Mouse (Mus musculus): ENCODE results near the gene Nhs. TPM values are rescaled to one million over a fixed set of nuclear protein-coding genes. Genes with fewer than 3 reads are reported as not detected.

Nhs gene
- polyA plus RNA-seq, 1 experiment from 2014 or later: 4.6 TPM

DNA sequence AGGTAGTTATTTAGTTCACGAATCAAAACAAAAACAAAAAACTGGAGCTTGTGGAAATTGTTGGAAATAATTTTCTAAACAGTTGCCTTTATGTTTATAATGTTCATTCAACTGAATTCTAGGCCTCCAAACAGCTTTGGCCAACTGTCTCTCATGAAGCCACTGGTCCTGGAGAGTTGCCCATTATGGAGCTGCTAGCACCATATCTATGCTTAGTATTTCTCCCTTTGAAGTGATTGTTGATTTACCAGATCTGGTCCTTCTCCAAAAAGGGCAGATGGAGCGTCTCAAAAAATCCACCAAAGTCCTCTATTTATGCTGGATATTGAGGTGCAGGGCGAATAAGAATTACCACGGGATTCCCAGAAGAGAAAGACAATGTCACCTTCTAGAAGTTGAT is 147.0 kb downstream of the Nhs start:
- H3K4me3 ChIP-seq (replicated peaks): no peak overlapping the region
- no peak overlapping the region for H3K4me2 ChIP-seq
- H3K9ac ChIP-seq (replicated peaks): no peak overlapping the region
- WGBS: 90% methylated on average over 4 of the region's 4 CpGs
- H3K9me3 ChIP-seq (replicated peaks): no peaks in the 10 kb centered on the region
- no peak for ATAC-seq (ENCODE audit: low FRiP score)
- peaks cover 44% of the 10 kb centered on the region for H3K27me3 ChIP-seq (replicated peaks)
- 0 out of 2 replicates have a peak, but pooled peaks cover 6% of the 10 kb centered on the region for H3K4me1 ChIP-seq
- no peak overlapping the region for H3K27ac ChIP-seq (replicated peaks)
- H3K36me3 ChIP-seq: no peaks in the 10 kb centered on the region

DNA sequence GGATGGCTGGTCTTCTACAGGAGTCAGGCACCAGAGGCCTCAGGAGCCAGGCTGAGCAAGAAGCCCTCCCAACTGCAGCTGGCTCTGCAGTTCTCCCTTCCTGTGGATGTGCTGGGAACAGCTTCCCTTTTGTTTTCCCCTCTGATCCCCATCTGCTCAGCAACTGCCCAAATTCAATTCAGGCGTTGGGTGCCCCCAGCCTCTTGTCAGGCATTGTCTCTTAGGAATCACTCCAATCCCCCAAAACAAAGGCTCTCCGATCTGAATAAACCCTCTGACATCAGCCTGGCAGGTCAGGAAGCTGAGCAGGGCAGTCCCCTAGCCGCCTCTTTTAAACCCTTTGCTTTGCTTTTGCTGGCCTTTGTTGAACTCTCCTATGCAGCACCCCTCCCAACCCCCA is 149.7 kb downstream of the Nhs start:
- H3K27ac ChIP-seq (replicated peaks): no peak overlapping the region
- no peak overlapping the region for H3K9ac ChIP-seq (replicated peaks)
- H3K4me2 ChIP-seq: no peak overlapping the region
- whole genome bisulfite sequencing: 39% methylated on average over 3 of the region's 3 CpGs
- no peaks in the 10 kb centered on the region for H3K36me3 ChIP-seq
- peaks cover 37% of the 10 kb centered on the region; the same call in 1 of the 2 replicates for H3K27me3 ChIP-seq (replicated peaks)
- H3K4me1 ChIP-seq: no peaks in the 10 kb centered on the region
- H3K9me3 ChIP-seq (replicated peaks): no peaks in the 10 kb centered on the region
- no peak for ATAC-seq (ENCODE audit: low FRiP score)
- H3K4me3 ChIP-seq (replicated peaks): no peak overlapping the region

DNA sequence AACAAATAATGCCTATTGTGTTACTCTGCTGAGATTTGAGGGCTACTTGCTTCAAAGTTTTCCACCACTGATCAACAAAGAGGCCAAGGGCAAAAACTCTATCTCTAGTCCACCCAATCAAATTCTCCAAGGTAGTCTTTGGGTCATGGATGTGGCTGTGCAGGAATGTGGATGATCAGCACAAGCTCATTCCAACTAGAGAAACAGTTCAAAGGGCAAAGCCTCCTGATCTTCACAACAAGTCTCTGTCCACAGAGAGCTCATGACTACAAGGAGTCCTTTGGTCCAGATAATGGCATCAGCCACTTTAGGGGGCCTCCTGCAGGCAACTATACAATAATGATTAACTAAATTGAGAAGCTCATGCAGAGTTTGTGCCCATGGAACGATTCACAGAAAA is 155.7 kb downstream of the Nhs start:
- 26% methylated on average over 1 of the region's 1 CpGs for WGBS
- no peaks in the 10 kb centered on the region for H3K4me1 ChIP-seq
- H3K4me3 ChIP-seq (replicated peaks): no peak overlapping the region
- H3K9ac ChIP-seq (replicated peaks): no peak overlapping the region
- H3K27me3 ChIP-seq (replicated peaks): peaks cover 26% of the 10 kb centered on the region; the same call in 1 of the 2 replicates
- H3K36me3 ChIP-seq: no peaks in the 10 kb centered on the region
- H3K4me2 ChIP-seq: no peak overlapping the region
- H3K27ac ChIP-seq (replicated peaks): no peak overlapping the region
- ATAC-seq (ENCODE audit: low FRiP score): no peak
- no peaks in the 10 kb centered on the region for H3K9me3 ChIP-seq (replicated peaks)

DNA sequence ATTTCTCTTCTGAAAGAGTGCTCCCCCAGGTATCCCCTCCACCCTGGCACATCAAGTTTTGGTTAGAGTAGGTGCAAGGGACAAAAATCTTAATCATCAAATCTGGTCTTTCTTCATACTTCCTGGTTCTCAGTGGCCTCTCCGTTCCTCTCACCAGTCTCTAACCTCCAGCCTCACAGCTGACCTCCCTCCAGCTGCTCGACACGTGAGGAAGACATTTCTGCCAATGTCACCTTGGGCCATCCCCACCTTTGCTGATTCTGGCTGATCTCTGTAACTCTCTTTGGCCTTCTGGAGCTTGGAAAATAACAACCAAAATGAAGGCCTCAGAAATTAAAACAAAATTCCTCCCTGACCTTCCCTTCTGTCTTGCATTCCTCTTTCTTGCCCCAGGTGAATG is 160.7 kb downstream of the Nhs start:
- Histone ChIP-seq H3K36me3 (no peaks in the 10 kb centered on the region), H3K4me1 (peaks cover 4% of the 10 kb centered on the region; the same call in 1 of the 2 replicates), H3K27me3 (replicated peaks) (peaks cover 16% of the 10 kb centered on the region; the same call in 1 of the 2 replicates), H3K9ac (replicated peaks) (no peak overlapping the region), H3K4me2 (no peak overlapping the region), H3K27ac (replicated peaks) (no peak overlapping the region), H3K9me3 (replicated peaks) (no peaks in the 10 kb centered on the region), H3K4me3 (replicated peaks) (no peak overlapping the region)
- WGBS: 84% methylated on average over 3 of the region's 3 CpGs
- no peak for ATAC-seq (ENCODE audit: low FRiP score)

DNA sequence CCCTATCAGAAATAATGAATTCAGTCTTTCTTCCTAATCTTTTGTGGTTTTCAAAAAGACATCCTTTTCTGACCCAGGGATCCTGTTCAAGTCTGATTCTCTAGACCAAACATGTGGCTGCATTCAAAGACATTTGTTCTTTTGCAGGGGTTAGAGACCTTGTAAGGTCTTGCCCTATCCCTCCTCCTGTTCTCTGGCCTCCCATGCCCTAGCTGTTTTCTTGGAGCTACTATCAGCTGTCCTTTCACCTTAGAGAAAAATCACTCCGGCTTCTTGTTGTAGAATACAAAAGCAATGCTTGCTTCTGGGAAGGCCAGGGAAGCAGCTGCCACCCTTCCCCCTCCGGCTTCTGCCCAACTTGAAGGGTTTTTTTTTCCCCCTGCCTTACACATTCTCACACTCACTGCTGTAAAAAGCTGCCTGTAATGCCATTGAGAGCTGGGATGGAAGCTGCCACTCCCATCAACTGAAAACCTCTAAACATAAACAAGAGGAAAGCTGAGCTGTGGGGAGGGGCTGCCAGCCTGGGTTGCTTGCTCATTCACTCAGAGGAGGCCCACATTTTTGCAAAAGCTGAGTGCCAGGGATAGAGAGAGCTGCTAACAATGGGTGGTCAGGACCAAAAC is 162.2 kb downstream of the Nhs start:
- no peak overlapping the region for H3K4me3 ChIP-seq (replicated peaks)
- WGBS: 25% methylated on average over 2 of the region's 2 CpGs
- no peak overlapping the region for H3K27ac ChIP-seq (replicated peaks)
- H3K4me1 ChIP-seq: peaks cover 4% of the 10 kb centered on the region; the same call in 1 of the 2 replicates
- H3K36me3 ChIP-seq: no peaks in the 10 kb centered on the region
- ATAC-seq (ENCODE audit: low FRiP score): no peak
- no peak overlapping the region for H3K9ac ChIP-seq (replicated peaks)
- H3K27me3 ChIP-seq (replicated peaks): peaks cover 17% of the 10 kb centered on the region; the same call in 1 of the 2 replicates
- H3K4me2 ChIP-seq: no peak overlapping the region
- no peaks in the 10 kb centered on the region for H3K9me3 ChIP-seq (replicated peaks)

- Histone ChIP-seq H3K4me3 (replicated peaks) (no peak overlapping the region), H3K9me3 (replicated peaks) (no peaks in the 10 kb centered on the region), H3K9ac (replicated peaks) (no peak overlapping the region), H3K36me3 (no peaks in the 10 kb centered on the region), H3K27me3 (replicated peaks) (peaks cover 21% of the 10 kb centered on the region; the same call in 1 of the 2 replicates), H3K4me2 (no peak overlapping the region), H3K4me1 (no peaks in the 10 kb centered on the region), H3K27ac (replicated peaks) (no peak overlapping the region)
- 96% methylated on average over 1 of the region's 1 CpGs for WGBS
- ATAC-seq (ENCODE audit: low FRiP score): no peak
These were observed 169.4 kb downstream of the Nhs start for GRCm38 (mm10) chrX:161990171-161990570.

GRCm38 (mm10) chrX:161984961-161985360 is 174.6 kb downstream of the Nhs start:
- Histone ChIP-seq H3K9ac (replicated peaks) (no peak overlapping the region), H3K4me1 (no peaks in the 10 kb centered on the region), H3K4me2 (no peak overlapping the region), H3K27me3 (replicated peaks) (peaks cover 26% of the 10 kb centered on the region), H3K27ac (replicated peaks) (no peak overlapping the region), H3K9me3 (replicated peaks) (no peaks in the 10 kb centered on the region), H3K4me3 (replicated peaks) (no peak overlapping the region), H3K36me3 (no peaks in the 10 kb centered on the region)
- no peak for ATAC-seq (ENCODE audit: low FRiP score)
- 67% methylated on average over 6 of the region's 6 CpGs for WGBS

GRCm38 (mm10) chrX:161981399-161981798 is 178.1 kb downstream of the Nhs start:
- no peak overlapping the region for H3K4me2 ChIP-seq
- peaks cover 37% of the 10 kb centered on the region; the same call in 1 of the 2 replicates for H3K27me3 ChIP-seq (replicated peaks)
- 71% methylated on average over 6 of the region's 6 CpGs for WGBS
- no peaks in the 10 kb centered on the region for H3K9me3 ChIP-seq (replicated peaks)
- no peaks in the 10 kb centered on the region for H3K4me1 ChIP-seq
- no peak overlapping the region for H3K9ac ChIP-seq (replicated peaks)
- no peak for ATAC-seq (ENCODE audit: low FRiP score)
- no peak overlapping the region for H3K27ac ChIP-seq (replicated peaks)
- no peaks in the 10 kb centered on the region for H3K36me3 ChIP-seq
- H3K4me3 ChIP-seq (replicated peaks): no peak overlapping the region

GRCm38 (mm10) chrX:161979946-161980345 is 179.6 kb downstream of the Nhs start:
- peaks cover 34% of the 10 kb centered on the region; the same call in 1 of the 2 replicates for H3K27me3 ChIP-seq (replicated peaks)

DNA sequence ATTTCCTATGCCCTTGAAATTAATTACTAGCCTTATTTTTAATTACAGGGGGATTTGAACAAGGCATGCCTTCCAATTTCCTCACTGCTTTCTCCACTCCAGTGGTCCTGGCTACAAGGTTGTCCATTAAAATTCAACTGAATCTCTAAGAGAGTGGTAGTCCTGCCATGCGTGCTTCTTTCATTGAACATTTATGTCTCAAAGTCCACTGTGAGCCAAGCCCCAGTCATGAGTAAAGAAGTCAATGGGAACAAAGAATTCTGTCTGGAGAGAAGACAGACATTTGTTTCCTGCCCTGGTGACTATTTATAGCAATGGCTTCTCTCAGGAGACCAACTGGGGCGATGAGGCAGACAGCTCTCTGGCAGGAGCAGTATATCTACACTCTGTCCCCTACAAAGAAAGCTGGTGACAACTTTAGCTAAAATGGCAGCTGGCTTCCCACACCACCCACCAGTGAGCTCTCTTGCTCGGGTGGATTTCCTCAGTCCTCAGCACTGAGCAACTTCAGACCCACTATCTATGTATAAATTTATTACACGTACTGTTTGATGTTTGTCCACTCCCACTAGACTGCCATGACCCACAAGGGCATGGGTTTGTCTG is 182.2 kb downstream of the Nhs start:
- Histone ChIP-seq H3K4me2 (no peak overlapping the region), H3K27ac (replicated peaks) (no peak overlapping the region), H3K4me3 (replicated peaks) (no peak overlapping the region), H3K9me3 (replicated peaks) (no peaks in the 10 kb centered on the region), H3K36me3 (no peaks in the 10 kb centered on the region), H3K27me3 (replicated peaks) (peaks cover 38% of the 10 kb centered on the region; the same call in 1 of the 2 replicates), H3K4me1 (no peaks in the 10 kb centered on the region), H3K9ac (replicated peaks) (no peak overlapping the region)
- ATAC-seq (ENCODE audit: low FRiP score): no peak
- WGBS: 47% methylated on average over 4 of the region's 4 CpGs

More at GRCm38 (mm10) chrX:161979946-161980345, 179.6 kb downstream of the Nhs start:
- Histone ChIP-seq H3K27ac (replicated peaks) (no peak overlapping the region), H3K4me3 (replicated peaks) (no peak overlapping the region), H3K36me3 (no peaks in the 10 kb centered on the region), H3K4me1 (no peaks in the 10 kb centered on the region), H3K9ac (replicated peaks) (no peak overlapping the region), H3K9me3 (replicated peaks) (no peaks in the 10 kb centered on the region), H3K4me2 (no peak overlapping the region)
- ATAC-seq (ENCODE audit: low FRiP score): no peak

DNA sequence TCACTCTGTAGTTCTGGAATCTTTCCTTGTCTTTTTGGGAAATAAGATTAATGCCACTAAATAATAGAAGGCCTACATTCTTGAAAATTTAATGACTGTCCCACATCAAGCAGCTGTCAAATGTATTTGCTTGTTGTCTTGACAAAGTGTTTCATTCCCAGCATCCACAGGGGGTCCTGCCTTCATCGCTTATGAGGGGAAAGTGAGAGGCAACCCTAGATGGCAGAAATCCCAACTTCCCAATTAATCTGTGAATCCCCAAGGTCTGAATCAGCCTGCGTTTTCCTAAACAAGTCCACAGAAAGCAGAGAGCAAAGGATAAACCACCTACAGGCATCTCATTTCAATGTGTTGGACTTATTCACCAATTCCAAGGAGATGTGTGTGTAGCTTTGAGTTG is 183.2 kb downstream of the Nhs start:
- peaks cover 36% of the 10 kb centered on the region; the same call in 1 of the 2 replicates for H3K27me3 ChIP-seq (replicated peaks)
- no peak overlapping the region for H3K27ac ChIP-seq (replicated peaks)
- no peaks in the 10 kb centered on the region for H3K9me3 ChIP-seq (replicated peaks)
- H3K4me1 ChIP-seq: no peaks in the 10 kb centered on the region
- WGBS: 67% methylated on average over 2 of the region's 2 CpGs
- H3K36me3 ChIP-seq: no peaks in the 10 kb centered on the region
- H3K4me2 ChIP-seq: no peak overlapping the region
- no peak overlapping the region for H3K9ac ChIP-seq (replicated peaks)
- no peak overlapping the region for H3K4me3 ChIP-seq (replicated peaks)
- ATAC-seq (ENCODE audit: low FRiP score): no peak

GRCm38 (mm10) chrX:161973572-161973971 is 186.0 kb downstream of the Nhs start:
- WGBS: 50% methylated on average over 3 of the region's 3 CpGs
- peaks cover 35% of the 10 kb centered on the region; the same call in 1 of the 2 replicates for H3K27me3 ChIP-seq (replicated peaks)
- no peak overlapping the region for H3K4me3 ChIP-seq (replicated peaks)

More at GRCm38 (mm10) chrX:161973572-161973971, 186.0 kb downstream of the Nhs start:
- H3K27ac ChIP-seq (replicated peaks): no peak overlapping the region
- H3K4me2 ChIP-seq: no peak overlapping the region
- no peaks in the 10 kb centered on the region for H3K9me3 ChIP-seq (replicated peaks)
- no peaks in the 10 kb centered on the region for H3K36me3 ChIP-seq
- no peak for ATAC-seq (ENCODE audit: low FRiP score)
- no peaks in the 10 kb centered on the region for H3K4me1 ChIP-seq
- no peak overlapping the region for H3K9ac ChIP-seq (replicated peaks)
